In genomic region chr9:50536603-50537135, GRCm38 (mm10) we compare ENCODE assay signal across 27 mouse cellular contexts. TPM values are rescaled to one million over a fixed set of nuclear protein-coding genes. Genes with fewer than 3 reads are reported as not detected.
"Had no signal": no experiment of that assay in that cellular context is flagged by ENCODE, and none has a peak within 500 bp of the region (broad histone marks: within the 10 kb centered on the region; RNA-seq: fewer than 3 reads in every experiment).

No protein-coding gene starts in this region.

- H3K4me1 ChIP-seq: limb, embryonic 13.5 days; lung, embryonic 15.5 days; midbrain, embryonic 10.5 days; midbrain, embryonic 13.5 days; neural tube, embryonic 13.5 days; stomach, embryonic 15.5 days had no signal

- ATAC-seq: liver, embryonic 12.5 days; midbrain, embryonic 13.5 days; midbrain, embryonic 16.5 days had no signal

- H3K27ac ChIP-seq: kidney, embryonic 15.5 days; limb, embryonic 10.5 days; limb, embryonic 13.5 days; liver, embryonic 12.5 days; liver, embryonic 15.5 days; lung, embryonic 15.5 days; midbrain, embryonic 10.5 days; midbrain, embryonic 13.5 days; neural tube, embryonic 13.5 days; stomach, embryonic 15.5 days had no signal

- H3K9me3 ChIP-seq: kidney, embryonic 15.5 days; limb, embryonic 10.5 days; limb, embryonic 13.5 days; liver, embryonic 12.5 days; liver, embryonic 15.5 days; lung, embryonic 15.5 days; megakaryocyte, embryonic 14.5 days; midbrain, embryonic 10.5 days; midbrain, embryonic 13.5 days; neural tube, embryonic 13.5 days; stomach, embryonic 15.5 days had no signal

- H3K4me2 ChIP-seq: kidney, embryonic 15.5 days; limb, embryonic 13.5 days; liver, embryonic 12.5 days; liver, embryonic 15.5 days; lung, embryonic 15.5 days; midbrain, embryonic 13.5 days; neural tube, embryonic 13.5 days; stomach, embryonic 15.5 days had no signal

- H3K27me3 ChIP-seq: kidney, embryonic 15.5 days; limb, embryonic 13.5 days; liver, embryonic 12.5 days; liver, embryonic 15.5 days; lung, embryonic 15.5 days; megakaryocyte, embryonic 14.5 days; midbrain, embryonic 13.5 days; neural tube, embryonic 13.5 days; stomach, embryonic 15.5 days had no signal

- H3K36me3 ChIP-seq: kidney, embryonic 15.5 days; limb, embryonic 10.5 days; limb, embryonic 13.5 days; liver, embryonic 12.5 days; liver, embryonic 15.5 days; lung, embryonic 15.5 days; midbrain, embryonic 10.5 days; midbrain, embryonic 13.5 days; neural tube, embryonic 13.5 days; stomach, embryonic 15.5 days had no signal

- DNase-seq: kidney, adult 8-10 months; kidney, postnatal 10 days; layer of hippocampus, adult 9-11 months; liver; retina, postnatal 1 day; right cerebral cortex, postnatal 25 days; thymus, adult 18-20 months; thymus, postnatal 36 days had no signal

- H3K9ac ChIP-seq: kidney, embryonic 15.5 days; limb, embryonic 13.5 days; liver, embryonic 12.5 days; liver, embryonic 15.5 days; lung, embryonic 15.5 days; midbrain, embryonic 13.5 days; neural tube, embryonic 13.5 days; stomach, embryonic 15.5 days had no signal

- H3K4me3 ChIP-seq: kidney, embryonic 15.5 days; limb, embryonic 10.5 days; limb, embryonic 13.5 days; liver, embryonic 12.5 days; liver, embryonic 15.5 days; lung, embryonic 15.5 days; megakaryocyte, embryonic 14.5 days; midbrain, embryonic 10.5 days; midbrain, embryonic 13.5 days; myocyte; neural tube, embryonic 13.5 days; stomach, embryonic 15.5 days had no signal

RNA-seq across cellular contexts. Expression of gene Tex12, which starts 24.5 kb away (rescaled TPM):
- total RNA-seq: layer of hippocampus, postnatal 25 days; left cerebral cortex, adult 18-20 months; left cerebral cortex, postnatal 25 days; monocyte, adult 5-6 weeks; neutrophil, adult 5-6 weeks had no signal
- polyA plus RNA-seq: limb, embryonic 10.5 days; limb, embryonic 13.5 days; liver, embryonic 12.5 days; liver, embryonic 15.5 days; lung, embryonic 15.5 days; myocyte; neural tube, embryonic 13.5 days; stomach, embryonic 15.5 days; urinary bladder, adult 2 months had no signal

RNA-seq across cellular contexts. Expression of gene Plet1, which starts 42.3 kb away (rescaled TPM):
- total RNA-seq: left cerebral cortex, adult 18-20 months; monocyte, adult 5-6 weeks had no signal
- polyA plus RNA-seq: limb, embryonic 10.5 days had no signal
